Mouse (Mus musculus): ENCODE measurements around the gene Ppargc1a. TPM values are rescaled to one million over a fixed set of nuclear protein-coding genes. Genes with fewer than 3 reads are reported as not detected.

The Ppargc1a gene
- 8.3 and 15.8 TPM in 2 replicates for polyA plus RNA-seq (2014; fragmentation: Nextera tagmentation; extraction: Ambion mirVana)

DNA sequence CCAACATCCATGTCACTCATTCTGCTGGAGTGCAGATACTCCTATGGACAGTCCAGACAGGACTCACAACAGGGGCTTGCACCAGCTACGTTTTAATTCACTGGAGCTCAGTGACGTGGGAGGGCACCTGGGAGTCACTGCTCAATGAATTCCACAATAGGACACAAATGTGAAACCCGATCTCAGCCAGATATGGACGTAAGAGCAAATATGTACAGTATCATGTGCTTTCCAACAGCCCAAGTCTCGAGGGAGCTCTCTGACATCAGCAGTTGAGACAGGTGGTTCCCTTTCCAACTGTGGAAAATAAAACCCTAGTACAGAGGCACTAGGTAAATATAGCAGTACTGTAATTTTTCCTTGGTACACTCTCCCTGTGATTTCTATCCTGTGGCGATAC lies at the start of gene Ppargc1a:
TSS of gene Ppargc1a (minus strand) at position 68 of the 400 bp plus-strand sequence.
- Histone ChIP-seq H3K4me1 (ENCODE audit: control insufficient read depth, insufficient read depth, low read length) (no peaks in the 10 kb centered on the region), H3K4me2 (replicated peaks; ENCODE audit: low read depth, low read length) (no peak within 1 kb of the TSS), H3K27ac (ENCODE audit: low read depth, low read length) (no peak within 1 kb of the TSS), H3K9me3 (ENCODE audit: control insufficient read depth, low read length) (no peaks in the 10 kb centered on the region), H3K27me3 (ENCODE audit: control insufficient read depth, insufficient read depth, low read length) (no peaks in the 10 kb centered on the region), H3K9ac (ENCODE audit: low read depth, low read length) (no peak within 1 kb of the TSS), H3K36me3 (ENCODE audit: control insufficient read depth, insufficient read depth, low read length) (no peaks in the 10 kb centered on the region), H3K4me3 (ENCODE audit: low read length) (no peak within 1 kb of the TSS)
- ATAC-seq (ENCODE audit: low FRiP score, low TSS enrichment): peak; percentile 56
- WGBS: 20% methylated on average over 6 of the region's 6 CpGs

GRCm38 (mm10) chr5:51616877-51617276 lies 49.4 kb upstream of the Ppargc1a start:
- no peaks in the 10 kb centered on the region for H3K27me3 ChIP-seq (ENCODE audit: control insufficient read depth, insufficient read depth, low read length)
- H3K4me2 ChIP-seq (replicated peaks; ENCODE audit: low read depth, low read length): no peak overlapping the region
- no peak for ATAC-seq (ENCODE audit: low FRiP score, low TSS enrichment)
- 59% methylated on average over 1 of the region's 1 CpGs for WGBS
- no peaks in the 10 kb centered on the region for H3K4me1 ChIP-seq (ENCODE audit: control insufficient read depth, insufficient read depth, low read length)
- peaks cover 6% of the 10 kb centered on the region; the same call in 1 of the 2 replicates for H3K9me3 ChIP-seq (ENCODE audit: control insufficient read depth, low read length)
- H3K4me3 ChIP-seq (ENCODE audit: low read length): no peak overlapping the region
- no peaks in the 10 kb centered on the region for H3K36me3 ChIP-seq (ENCODE audit: control insufficient read depth, insufficient read depth, low read length)
- H3K9ac ChIP-seq (ENCODE audit: low read depth, low read length): no peak overlapping the region
- no peak overlapping the region for H3K27ac ChIP-seq (ENCODE audit: low read depth, low read length)

DNA sequence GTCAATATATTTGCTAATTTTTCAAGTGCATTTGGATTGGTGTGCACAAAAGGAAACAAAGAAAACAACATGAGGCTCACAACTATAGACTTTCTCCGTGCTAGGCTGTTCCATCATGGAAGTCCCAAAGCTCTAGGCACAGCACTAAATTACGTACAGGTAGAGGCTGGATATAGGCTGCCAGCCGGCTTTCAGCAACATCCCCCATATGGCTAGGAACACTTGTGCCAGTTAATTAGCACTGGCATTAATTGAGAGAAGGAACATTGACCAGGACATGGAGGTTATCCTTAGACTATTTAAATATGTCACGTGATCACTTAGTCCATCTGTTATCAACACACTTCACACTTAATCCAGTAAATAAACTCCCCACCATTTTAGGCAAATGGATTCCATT lies 44.5 kb upstream of the Ppargc1a start:
- Histone ChIP-seq H3K9ac (ENCODE audit: low read depth, low read length) (no peak overlapping the region), H3K36me3 (ENCODE audit: control insufficient read depth, insufficient read depth, low read length) (no peaks in the 10 kb centered on the region), H3K27ac (ENCODE audit: low read depth, low read length) (no peak overlapping the region), H3K4me3 (ENCODE audit: low read length) (no peak overlapping the region), H3K4me1 (ENCODE audit: control insufficient read depth, insufficient read depth, low read length) (no peaks in the 10 kb centered on the region), H3K27me3 (ENCODE audit: control insufficient read depth, insufficient read depth, low read length) (no peaks in the 10 kb centered on the region), H3K9me3 (ENCODE audit: control insufficient read depth, low read length) (no peaks in the 10 kb centered on the region), H3K4me2 (replicated peaks; ENCODE audit: low read depth, low read length) (no peak overlapping the region)
- no peak for ATAC-seq (ENCODE audit: low FRiP score, low TSS enrichment)
- 92% methylated on average over 4 of the region's 4 CpGs for WGBS

DNA sequence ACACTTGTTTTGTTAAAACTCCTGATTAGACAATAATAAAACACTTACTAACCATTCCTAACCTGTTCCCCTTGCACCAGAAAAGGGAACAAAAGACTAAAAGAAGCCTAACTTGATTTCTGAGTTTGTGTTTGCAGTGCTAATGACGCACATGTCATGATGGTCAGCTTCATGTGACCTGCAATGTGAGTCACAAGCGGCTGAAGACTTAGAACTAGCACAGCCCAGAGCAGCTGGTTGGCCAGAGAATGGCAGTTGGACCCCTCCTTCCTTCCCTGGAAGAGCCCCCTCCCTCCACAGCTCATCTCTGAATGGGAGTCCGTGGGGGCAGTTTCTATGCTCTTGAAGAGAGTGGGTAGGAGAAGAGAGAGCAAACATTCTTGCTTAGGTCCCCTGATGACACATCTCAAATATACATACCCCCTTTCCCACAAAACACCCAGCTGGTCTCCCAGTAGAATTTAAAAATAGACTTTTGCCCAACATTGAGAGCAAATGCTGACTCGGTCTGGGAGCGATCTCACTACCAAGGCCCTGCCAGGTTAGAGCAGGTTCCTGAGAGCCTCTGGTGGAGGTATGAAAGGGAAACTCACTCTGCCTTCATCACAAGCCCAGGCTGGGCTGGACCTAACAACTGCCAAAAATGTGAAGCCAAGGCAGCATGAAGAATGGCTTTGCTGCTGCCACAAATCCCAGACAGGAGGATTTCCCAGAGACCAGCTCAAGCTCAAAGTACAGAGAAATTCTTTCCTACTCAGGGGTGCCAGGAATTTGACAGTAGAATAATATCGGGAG lies 40.4 kb upstream of the Ppargc1a start:
- no peak for ATAC-seq (ENCODE audit: low FRiP score, low TSS enrichment)

GRCm38 (mm10) chr5:51599549-51599948 lies 32.0 kb upstream of the Ppargc1a start:
- H3K9me3 ChIP-seq (ENCODE audit: control insufficient read depth, low read length): no peaks in the 10 kb centered on the region
- no peak overlapping the region for H3K9ac ChIP-seq (ENCODE audit: low read depth, low read length)
- no peak for ATAC-seq (ENCODE audit: low FRiP score, low TSS enrichment)
- no peak overlapping the region for H3K4me2 ChIP-seq (replicated peaks; ENCODE audit: low read depth, low read length)
- no peaks in the 10 kb centered on the region for H3K4me1 ChIP-seq (ENCODE audit: control insufficient read depth, insufficient read depth, low read length)
- H3K4me3 ChIP-seq (ENCODE audit: low read length): no peak overlapping the region
- H3K27ac ChIP-seq (ENCODE audit: low read depth, low read length): no peak overlapping the region
- 85% methylated on average over 6 of the region's 6 CpGs for WGBS
- H3K36me3 ChIP-seq (ENCODE audit: control insufficient read depth, insufficient read depth, low read length): no peaks in the 10 kb centered on the region
- no peaks in the 10 kb centered on the region for H3K27me3 ChIP-seq (ENCODE audit: control insufficient read depth, insufficient read depth, low read length)

More for the DNA sequence above, 40.4 kb upstream of the Ppargc1a start:
- Histone ChIP-seq H3K4me1 (ENCODE audit: control insufficient read depth, insufficient read depth, low read length) (no peaks in the 10 kb centered on the region), H3K4me2 (replicated peaks; ENCODE audit: low read depth, low read length) (no peak overlapping the region), H3K4me3 (ENCODE audit: low read length) (no peak overlapping the region), H3K27ac (ENCODE audit: low read depth, low read length) (no peak overlapping the region), H3K9me3 (ENCODE audit: control insufficient read depth, low read length) (no peaks in the 10 kb centered on the region), H3K9ac (ENCODE audit: low read depth, low read length) (no peak overlapping the region), H3K36me3 (ENCODE audit: control insufficient read depth, insufficient read depth, low read length) (no peaks in the 10 kb centered on the region), H3K27me3 (ENCODE audit: control insufficient read depth, insufficient read depth, low read length) (no peaks in the 10 kb centered on the region)
- 72% methylated on average over 6 of the region's 6 CpGs for WGBS

DNA sequence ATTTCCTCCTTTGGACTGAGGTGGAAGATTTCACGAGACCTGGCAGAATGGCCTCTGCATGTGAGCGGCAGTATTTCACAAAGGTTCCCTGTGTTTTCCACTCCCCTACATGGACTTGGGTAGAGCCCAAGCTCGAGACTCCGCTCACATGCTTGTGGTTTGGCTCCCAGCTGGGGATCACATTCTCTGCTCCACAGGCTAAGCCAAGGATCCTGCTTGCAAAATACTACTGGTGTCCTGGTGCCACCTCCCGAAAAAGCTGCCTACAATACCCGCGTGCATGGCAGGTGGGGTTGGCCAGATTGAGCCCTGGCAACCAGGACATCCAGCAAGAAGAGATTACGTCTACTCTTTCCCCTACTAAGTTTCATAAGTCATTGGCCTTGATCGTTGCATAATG lies 28.1 kb upstream of the Ppargc1a start:
- Histone ChIP-seq H3K36me3 (ENCODE audit: control insufficient read depth, insufficient read depth, low read length) (no peaks in the 10 kb centered on the region), H3K9ac (ENCODE audit: low read depth, low read length) (no peak overlapping the region), H3K4me3 (ENCODE audit: low read length) (no peak overlapping the region), H3K9me3 (ENCODE audit: control insufficient read depth, low read length) (no peaks in the 10 kb centered on the region), H3K4me2 (replicated peaks; ENCODE audit: low read depth, low read length) (no peak overlapping the region), H3K27me3 (ENCODE audit: control insufficient read depth, insufficient read depth, low read length) (no peaks in the 10 kb centered on the region), H3K4me1 (ENCODE audit: control insufficient read depth, insufficient read depth, low read length) (peaks cover 6% of the 10 kb centered on the region), H3K27ac (ENCODE audit: low read depth, low read length) (no peak overlapping the region)
- ATAC-seq (ENCODE audit: low FRiP score, low TSS enrichment): no peak
- WGBS: 92% methylated on average over 9 of the region's 9 CpGs

- Histone ChIP-seq H3K27me3 (ENCODE audit: control insufficient read depth, insufficient read depth, low read length) (no peaks in the 10 kb centered on the region), H3K4me1 (ENCODE audit: control insufficient read depth, insufficient read depth, low read length) (peaks cover 6% of the 10 kb centered on the region), H3K36me3 (ENCODE audit: control insufficient read depth, insufficient read depth, low read length) (no peaks in the 10 kb centered on the region), H3K9ac (ENCODE audit: low read depth, low read length) (no peak overlapping the region), H3K4me3 (ENCODE audit: low read length) (no peak overlapping the region), H3K9me3 (ENCODE audit: control insufficient read depth, low read length) (no peaks in the 10 kb centered on the region), H3K4me2 (replicated peaks; ENCODE audit: low read depth, low read length) (no peak overlapping the region), H3K27ac (ENCODE audit: low read depth, low read length) (no peak overlapping the region)
- 30% methylated on average over 5 of the region's 5 CpGs for WGBS
- ATAC-seq (ENCODE audit: low FRiP score, low TSS enrichment): no peak
These were observed 24.7 kb upstream of the Ppargc1a start for GRCm38 (mm10) chr5:51592206-51592605.

GRCm38 (mm10) chr5:51591537-51592154 lies 24.1 kb upstream of the Ppargc1a start:
- Histone ChIP-seq H3K4me3 (ENCODE audit: low read length) (no peak overlapping the region), H3K9ac (ENCODE audit: low read depth, low read length) (no peak overlapping the region), H3K27me3 (ENCODE audit: control insufficient read depth, insufficient read depth, low read length) (no peaks in the 10 kb centered on the region), H3K4me2 (replicated peaks; ENCODE audit: low read depth, low read length) (no peak overlapping the region), H3K27ac (ENCODE audit: low read depth, low read length) (no peak overlapping the region), H3K9me3 (ENCODE audit: control insufficient read depth, low read length) (no peaks in the 10 kb centered on the region), H3K4me1 (ENCODE audit: control insufficient read depth, insufficient read depth, low read length) (peaks cover 6% of the 10 kb centered on the region), H3K36me3 (ENCODE audit: control insufficient read depth, insufficient read depth, low read length) (no peaks in the 10 kb centered on the region)
- 14% methylated on average over 11 of the region's 11 CpGs for WGBS
- peak; percentile 69; the same call in 1 of the 2 replicates for ATAC-seq (ENCODE audit: low FRiP score, low TSS enrichment)

DNA sequence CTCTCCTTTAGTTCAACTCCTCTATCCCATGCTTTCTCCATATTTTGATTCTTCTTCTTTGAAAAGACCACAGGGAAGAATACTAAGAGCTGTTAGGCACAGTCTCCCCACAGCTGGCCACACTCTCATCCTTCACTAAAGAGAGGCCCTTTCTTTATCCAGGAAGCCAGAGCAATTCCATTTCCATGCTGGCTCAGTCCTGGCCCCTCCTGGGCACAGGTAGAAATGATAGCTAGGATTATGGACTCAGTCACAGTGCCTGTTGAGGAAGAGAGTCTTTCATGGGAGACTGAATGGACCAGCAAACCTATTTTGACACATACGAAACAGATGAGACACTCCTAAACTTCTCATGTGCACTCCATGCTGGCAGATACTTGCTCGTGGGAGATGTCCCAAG lies 18.7 kb upstream of the Ppargc1a start:
- no peaks in the 10 kb centered on the region for H3K27me3 ChIP-seq (ENCODE audit: control insufficient read depth, insufficient read depth, low read length)
- no peak overlapping the region for H3K27ac ChIP-seq (ENCODE audit: low read depth, low read length)
- H3K4me1 ChIP-seq (ENCODE audit: control insufficient read depth, insufficient read depth, low read length): peaks cover 8% of the 10 kb centered on the region
- H3K4me2 ChIP-seq (replicated peaks; ENCODE audit: low read depth, low read length): no peak overlapping the region
- H3K4me3 ChIP-seq (ENCODE audit: low read length): no peak overlapping the region
- H3K9ac ChIP-seq (ENCODE audit: low read depth, low read length): no peak overlapping the region
- no peaks in the 10 kb centered on the region for H3K9me3 ChIP-seq (ENCODE audit: control insufficient read depth, low read length)
- ATAC-seq (ENCODE audit: low FRiP score, low TSS enrichment): no peak
- 61% methylated on average over 2 of the region's 2 CpGs for WGBS
- H3K36me3 ChIP-seq (ENCODE audit: control insufficient read depth, insufficient read depth, low read length): no peaks in the 10 kb centered on the region

Data from kidney, embryonic 14.5 days (tissue).